Mouse (Mus musculus) heart, embryonic 12.5 days (tissue): Measurements from ENCODE around the gene Tmppe. TPM values are rescaled to one million over a fixed set of nuclear protein-coding genes. Genes with fewer than 3 reads are reported as not detected.
A peak's percentile ranks its signal among the peaks of the same experiment; 100 is the strongest.
"Not testable (repeated sequence)": the region's sequence is repeated elsewhere in the genome, so short reads cannot be mapped to it uniquely, and the experiment has no call there.

Source experiments
- ATAC-seq: fragments of 200-750 bp; cut with Nextera tagmentation; 2 replicates; pipeline ENCODE4 v1.8.0; 2017; ENCODE audit warnings: moderate TSS enrichment, moderate library complexity; ENCODE audit not compliant: insufficient number of reproducible peaks, low FRiP score
- H3K27ac ChIP-seq: fragments of 300-500 bp; sonication (generic); 2 replicates; pipeline ENCODE4 v1.5.1; 2016; ENCODE audit warnings: mild to moderate bottlenecking, moderate library complexity; ENCODE audit not compliant: poor library complexity, severe bottlenecking
- H3K27me3 ChIP-seq: fragments of 300-500 bp; sonication (generic); replicated peaks from 2 replicates; pipeline ENCODE4 v1.6.1; 2016; ENCODE audit warnings: mild to moderate bottlenecking, moderate library complexity
- H3K36me3 ChIP-seq: fragments of 300-500 bp; sonication (generic); 2 replicates; pipeline ENCODE4 v1.6.1; 2016; ENCODE audit warnings: mild to moderate bottlenecking, moderate library complexity
- H3K4me1 ChIP-seq: fragments of 300-500 bp; sonication (generic); replicated peaks from 2 replicates; pipeline ENCODE4 v1.6.1; 2016; ENCODE audit warnings: mild to moderate bottlenecking
- H3K4me2 ChIP-seq: fragments of 300-500 bp; sonication (generic); 2 replicates; pipeline ENCODE4 v1.6.1; 2016; ENCODE audit warnings: mild to moderate bottlenecking, moderate library complexity
- H3K4me3 ChIP-seq: fragments of 300-500 bp; sonication (generic); 2 replicates; pipeline ENCODE4 v1.5.1; 2016; ENCODE audit warnings: mild to moderate bottlenecking
- H3K9ac ChIP-seq: fragments of 300-500 bp; sonication (generic); 2 replicates; pipeline ENCODE4 v1.6.1; 2016; ENCODE audit warnings: mild to moderate bottlenecking, moderate library complexity
- H3K9me3 ChIP-seq: fragments of 300-500 bp; sonication (generic); replicated peaks from 2 replicates; pipeline ENCODE4 v1.6.1; 2016; ENCODE audit warnings: mild to moderate bottlenecking, moderate library complexity
- WGBS: fragments of 180-500 bp; shearing (Covaris S2); methylation state at CpG from one replicate; pipeline ENCODE4 v1.1.7; 2016; 5-methylcytosine and 5-hydroxymethylcytosine counted together
- polyA plus RNA-seq: library from polyadenylated mRNA; unstranded; fragments of >200 nt; fragmentation: Nextera tagmentation; extraction: Ambion mirVana; gene quantifications from 2 replicates; pipeline ENCODE4 v1.2.1, GENCODE M21; 2016

Tmppe gene
- polyA plus RNA-seq, 1 experiment from 2014 or later, result 11.9 TPM

DNA sequence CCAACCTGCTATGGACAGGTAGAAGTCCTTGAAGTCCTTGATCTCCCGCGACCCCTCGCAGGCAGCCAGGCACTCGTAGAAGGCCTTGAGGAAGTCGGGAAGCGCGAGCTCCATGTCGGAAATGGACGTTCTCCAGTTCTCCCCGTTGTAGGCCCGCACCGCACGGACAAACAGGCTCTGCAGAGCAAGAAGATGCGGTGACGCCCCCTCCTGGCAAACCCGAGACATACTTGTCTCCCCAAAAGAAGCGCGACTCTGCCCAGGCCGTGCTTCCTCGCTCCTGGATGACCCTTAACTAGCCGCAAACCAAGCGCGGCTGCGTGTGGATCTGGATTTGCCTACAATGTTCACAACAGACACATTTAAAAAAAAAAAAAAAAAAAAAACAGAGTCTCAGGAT lies 16.2 kb upstream of the Tmppe start:
- WGBS, result 90% methylated on average over 24 of the region's 24 CpGs
- peaks cover 49% of the 10 kb centered on the region for H3K36me3 ChIP-seq

DNA sequence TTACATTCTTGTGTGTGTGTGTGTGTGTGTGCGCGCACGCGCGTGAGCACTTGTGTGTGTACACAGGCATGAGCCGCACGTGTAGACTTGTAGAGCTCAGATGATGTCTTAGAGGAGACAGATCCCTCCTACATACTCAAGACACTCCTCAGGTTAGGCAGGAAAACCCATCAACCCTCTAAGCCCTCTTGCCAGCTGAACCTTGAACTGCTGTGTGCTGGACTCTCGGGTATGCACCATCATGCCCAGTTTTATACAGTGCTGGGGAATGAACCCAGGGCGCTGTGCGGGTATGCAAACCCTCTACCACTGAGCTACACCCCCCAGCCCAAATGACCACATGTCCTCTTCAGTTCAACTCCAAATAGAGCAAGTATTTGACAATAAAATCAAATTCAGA lies 15.7 kb upstream of the Tmppe start:
- Histone ChIP-seq H3K27me3 (no peaks in the 10 kb centered on the region), H3K9ac (no peak overlapping the region), H3K4me1 (peaks cover 33% of the 10 kb centered on the region), H3K4me3 (no peak overlapping the region), H3K27ac (no peak overlapping the region), H3K4me2 (no peak overlapping the region), H3K36me3 (peaks cover 44% of the 10 kb centered on the region), H3K9me3 (no peaks in the 10 kb centered on the region)
- no peak for ATAC-seq
- WGBS, result 97% methylated on average over 10 of the region's 10 CpGs

More for the DNA sequence above, 16.2 kb upstream of the Tmppe start:
- Histone ChIP-seq H3K9ac (no peak overlapping the region), H3K4me3 (no peak overlapping the region), H3K9me3 (no peaks in the 10 kb centered on the region), H3K4me1 (peaks cover 33% of the 10 kb centered on the region), H3K4me2 (no peak overlapping the region), H3K27ac (no peak overlapping the region), H3K27me3 (no peaks in the 10 kb centered on the region)
- ATAC-seq, result no peak

- no peaks in the 10 kb centered on the region for H3K27me3 ChIP-seq
- H3K9ac ChIP-seq, result no peak overlapping the region
- H3K36me3 ChIP-seq, result peaks cover 34% of the 10 kb centered on the region
- H3K4me3 ChIP-seq, result no peak overlapping the region
- no peak for ATAC-seq
- 56% methylated on average over 6 of the region's 6 CpGs for WGBS
- H3K9me3 ChIP-seq, result no peaks in the 10 kb centered on the region
- H3K4me1 ChIP-seq, result peaks cover 31% of the 10 kb centered on the region
- H3K4me2 ChIP-seq, result no peak overlapping the region
- H3K27ac ChIP-seq, result no peak overlapping the region
Observed at GRCm38 (mm10) chr9:114387086-114387485, 13.8 kb upstream of the Tmppe start.

DNA sequence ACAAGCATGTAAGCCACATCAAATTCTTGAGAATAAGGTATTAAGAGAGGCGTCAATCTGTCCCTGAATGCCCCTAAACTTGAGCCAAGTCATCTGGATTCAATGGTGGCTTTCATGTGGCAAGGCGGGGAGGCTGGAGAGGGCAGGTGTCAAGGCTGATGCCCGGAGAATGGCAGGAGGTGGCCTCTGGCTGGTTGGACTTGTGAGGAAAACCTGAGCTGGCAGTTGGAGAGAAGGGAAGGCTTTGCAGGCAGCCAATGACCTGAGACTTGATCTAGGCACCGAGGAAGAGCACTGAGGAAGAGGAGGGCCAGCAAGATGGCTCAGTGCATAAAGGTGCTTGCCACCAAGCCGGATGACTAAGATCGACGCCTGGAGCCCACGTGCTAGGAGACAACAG lies 12.6 kb upstream of the Tmppe start:
- Histone ChIP-seq H3K27ac (peak overlapping the region; percentile 93), H3K36me3 (peaks cover 24% of the 10 kb centered on the region), H3K4me3 (no peak overlapping the region), H3K27me3 (no peaks in the 10 kb centered on the region), H3K9ac (peak overlapping the region; percentile 45; the same call in 1 of the 2 replicates), H3K9me3 (no peaks in the 10 kb centered on the region), H3K4me1 (peaks cover 31% of the 10 kb centered on the region), H3K4me2 (peak overlapping the region; percentile 92)
- no peak for ATAC-seq
- WGBS, result 71% methylated on average over 8 of the region's 8 CpGs

DNA sequence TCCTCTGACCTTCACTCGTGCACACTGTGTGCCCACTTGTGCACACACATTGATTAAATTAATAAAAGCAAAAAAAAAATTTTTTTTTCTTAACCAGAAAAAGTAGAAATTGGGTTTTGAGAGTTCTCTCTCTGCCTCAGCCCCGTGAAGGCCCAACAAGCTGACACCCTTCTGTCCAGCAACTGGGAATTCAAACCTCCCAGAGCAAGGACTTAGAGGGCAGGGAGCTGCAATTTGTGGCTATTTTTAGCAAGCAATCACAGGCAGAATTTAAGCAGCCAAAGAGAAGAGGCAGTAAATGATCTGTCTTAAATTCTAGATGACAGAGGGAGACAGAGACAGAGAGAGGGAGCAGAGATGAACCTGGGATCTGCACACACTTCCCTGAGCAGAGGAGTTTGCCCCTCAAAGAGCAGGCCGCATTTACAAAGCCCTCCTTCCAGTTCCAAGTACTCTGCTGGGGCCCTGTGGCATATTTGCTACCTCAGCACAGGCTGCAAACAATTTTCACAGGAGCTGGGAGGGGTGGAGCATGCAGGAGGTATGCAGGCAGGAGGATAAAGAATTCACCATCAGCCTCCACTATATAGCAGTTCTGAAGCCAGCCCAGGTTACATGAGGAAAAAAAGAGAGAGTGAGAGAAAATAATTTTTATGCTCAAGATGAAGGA lies 12.1 kb upstream of the Tmppe start:
- peaks cover 19% of the 10 kb centered on the region for H3K36me3 ChIP-seq
- peak overlapping the region; percentile 94; the same call in 1 of the 2 replicates for H3K4me3 ChIP-seq
- peaks cover 31% of the 10 kb centered on the region for H3K4me1 ChIP-seq
- no peaks in the 10 kb centered on the region for H3K27me3 ChIP-seq
- H3K9ac ChIP-seq, result peak overlapping the region; percentile 45
- peak overlapping the region; percentile 93 for H3K27ac ChIP-seq
- no peak for ATAC-seq
- no peaks in the 10 kb centered on the region for H3K9me3 ChIP-seq
- WGBS, result 47% methylated on average over 3 of the region's 3 CpGs
- peak overlapping the region; percentile 92 for H3K4me2 ChIP-seq

DNA sequence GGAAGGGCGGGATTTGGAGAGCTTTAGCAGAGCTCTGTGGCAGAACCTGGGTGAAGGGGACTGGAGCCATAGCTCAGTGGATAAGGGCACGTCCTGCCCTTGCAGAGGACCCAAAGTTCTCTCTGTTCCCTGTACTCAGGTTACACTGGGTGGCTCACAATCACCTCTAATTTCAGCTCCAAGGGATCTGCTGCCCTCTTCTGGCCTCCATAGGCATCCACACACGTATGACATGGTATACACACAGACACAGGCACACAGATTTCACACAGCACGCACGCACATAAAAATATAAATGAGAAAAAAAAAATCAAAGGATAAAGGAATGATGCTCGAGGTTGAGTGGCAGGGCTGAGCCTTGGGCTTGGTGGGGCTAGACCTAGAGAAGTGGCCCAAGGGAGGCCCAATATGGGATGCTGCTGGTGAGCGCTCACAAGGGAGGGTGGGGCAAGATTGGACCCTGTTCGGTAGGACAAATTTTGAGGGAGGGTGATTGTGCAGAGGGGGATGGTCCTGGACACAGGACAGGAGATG lies 11.5 kb upstream of the Tmppe start:
- Histone ChIP-seq H3K4me3 (peak overlapping the region; percentile 94), H3K27ac (peak overlapping the region; percentile 93), H3K4me1 (peaks cover 31% of the 10 kb centered on the region), H3K9ac (peak overlapping the region; percentile 93; the same call in 1 of the 2 replicates), H3K4me2 (peak overlapping the region; percentile 92), H3K27me3 (no peaks in the 10 kb centered on the region), H3K36me3 (peaks cover 13% of the 10 kb centered on the region), H3K9me3 (no peaks in the 10 kb centered on the region)
- WGBS, result 71% methylated on average over 8 of the region's 8 CpGs
- no peak for ATAC-seq

GRCm38 (mm10) chr9:114389905-114390748 lies 10.8 kb upstream of the Tmppe start, which contains the start of gene Crtap:
Crtap (minus strand) TSS chr9:114390675.
- peaks cover 31% of the 10 kb centered on the region for H3K4me1 ChIP-seq
- H3K9me3 ChIP-seq, result no peaks in the 10 kb centered on the region
- H3K4me3 ChIP-seq, result peak within 1 kb of the TSS; percentile 94
- WGBS, result 1% methylated on average over 92 of the region's 96 CpGs
- peak within 1 kb of the TSS; percentile 92 for H3K4me2 ChIP-seq
- H3K27ac ChIP-seq, result peak within 1 kb of the TSS; percentile 93
- peak; percentile 87 for ATAC-seq
- peak within 1 kb of the TSS; percentile 93 for H3K9ac ChIP-seq
- no peaks in the 10 kb centered on the region for H3K27me3 ChIP-seq
- peaks cover 7% of the 10 kb centered on the region for H3K36me3 ChIP-seq

DNA sequence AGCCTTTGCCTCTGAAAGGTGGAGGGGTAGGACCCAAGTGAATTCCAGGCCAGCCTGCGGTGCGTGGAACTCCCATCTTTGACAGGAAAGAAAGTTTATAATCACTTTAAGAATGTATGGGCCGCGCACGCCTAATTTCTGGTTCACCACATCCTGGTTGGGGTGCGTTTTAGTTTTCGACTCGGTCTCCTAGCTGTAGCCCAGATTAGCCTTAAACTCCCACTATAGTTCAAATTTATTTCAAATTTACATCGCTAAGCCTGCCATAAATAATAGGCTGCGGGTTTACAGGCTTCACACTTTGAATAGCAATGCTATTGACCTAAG lies 10.2 kb upstream of the Tmppe start:
- ATAC-seq, result no peak
- WGBS, result 6% methylated on average over 10 of the region's 10 CpGs
- Histone ChIP-seq H3K27ac (no peak overlapping the region), H3K36me3 (peaks cover 2% of the 10 kb centered on the region; the same call in 1 of the 2 replicates), H3K9ac (peak overlapping the region; percentile 93), H3K4me3 (peak overlapping the region; percentile 94), H3K27me3 (no peaks in the 10 kb centered on the region), H3K4me2 (peak overlapping the region; percentile 92), H3K4me1 (peaks cover 31% of the 10 kb centered on the region), H3K9me3 (no peaks in the 10 kb centered on the region)

GRCm38 (mm10) chr9:114394136-114394535 lies 6.8 kb upstream of the Tmppe start:
- H3K27me3 ChIP-seq, H3K9ac ChIP-seq, H3K4me3 ChIP-seq, H3K4me2 ChIP-seq, H3K36me3 ChIP-seq, H3K27ac ChIP-seq, H3K9me3 ChIP-seq, ATAC-seq, H3K4me1 ChIP-seq: not testable (repeated sequence)
- WGBS, result 62% methylated on average over 6 of the region's 6 CpGs

GRCm38 (mm10) chr9:114394677-114395076 lies 6.2 kb upstream of the Tmppe start:
- Histone ChIP-seq H3K9me3 (no peaks in the 10 kb centered on the region), H3K4me2 (no peak overlapping the region), H3K27ac (no peak overlapping the region), H3K4me3 (no peak overlapping the region), H3K36me3 (no peaks in the 10 kb centered on the region), H3K9ac (no peak overlapping the region), H3K27me3 (no peaks in the 10 kb centered on the region), H3K4me1 (no peaks in the 10 kb centered on the region; the same call in 1 of the 2 replicates)
- 62% methylated on average over 8 of the region's 8 CpGs for WGBS
- no peak for ATAC-seq

DNA sequence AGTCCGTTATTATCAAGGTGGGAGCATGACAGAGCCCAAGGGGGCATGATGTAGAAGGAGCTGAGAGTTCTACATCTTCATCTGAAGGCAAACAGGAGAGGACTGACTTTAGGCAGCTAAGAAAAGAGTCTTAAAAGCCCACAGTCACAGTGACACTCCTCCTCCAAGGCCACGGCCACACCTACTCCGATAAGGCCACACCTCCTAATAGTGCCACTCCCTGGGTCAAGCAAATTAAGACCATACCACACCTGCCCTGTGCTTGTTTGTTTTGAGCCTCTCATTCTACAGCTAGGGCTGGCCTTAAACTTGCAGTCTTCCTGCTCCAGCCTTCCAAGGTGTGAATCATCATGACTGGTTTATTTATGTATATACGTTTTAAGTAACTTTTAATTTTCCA lies 5.6 kb upstream of the Tmppe start:
- no peak for ATAC-seq
- no peak overlapping the region for H3K9ac ChIP-seq
- H3K4me3 ChIP-seq, result no peak overlapping the region

More for the DNA sequence above, 5.6 kb upstream of the Tmppe start:
- no peaks in the 10 kb centered on the region for H3K9me3 ChIP-seq
- H3K27me3 ChIP-seq, result no peaks in the 10 kb centered on the region
- H3K4me2 ChIP-seq, result no peak overlapping the region
- WGBS, result 87% methylated on average over 4 of the region's 4 CpGs
- H3K27ac ChIP-seq, result no peak overlapping the region
- H3K36me3 ChIP-seq, result no peaks in the 10 kb centered on the region
- H3K4me1 ChIP-seq, result no peaks in the 10 kb centered on the region; the same call in 1 of the 2 replicates
